Comparison of ENCODE assay signal across 13 mouse cellular contexts in the genomic region with DNA sequence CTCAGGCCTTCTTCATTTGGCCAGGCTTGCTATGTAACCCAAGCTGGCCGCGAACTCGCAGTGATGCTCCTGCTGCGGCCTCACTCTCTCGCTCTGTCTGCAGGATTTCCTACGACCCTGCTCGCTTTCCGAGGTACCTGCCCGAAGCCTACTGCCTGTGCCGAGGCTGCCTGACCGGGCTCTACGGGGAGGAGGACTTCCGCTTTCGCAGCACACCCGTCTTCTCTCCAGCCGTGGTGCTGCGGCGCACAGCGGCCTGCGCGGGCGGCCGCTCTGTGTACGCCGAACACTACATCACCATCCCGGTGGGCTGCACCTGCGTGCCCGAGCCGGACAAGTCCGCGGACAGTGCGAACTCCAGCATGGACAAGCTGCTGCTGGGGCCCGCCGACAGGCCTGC. TPM values are rescaled to one million over a fixed set of nuclear protein-coding genes. Genes with fewer than 3 reads are reported as not detected.
A peak's percentile ranks its signal among the peaks of the same experiment; 100 is the strongest.
DNase-seq lines count a peak whose midpoint lies in the region; ATAC-seq and TF ChIP-seq lines count a peak whose summit lies in the region.
"Had no signal": no experiment of that assay in that cellular context is flagged by ENCODE, and none has a peak within 500 bp of the region (broad histone marks: within the 10 kb centered on the region; RNA-seq: fewer than 3 reads in every experiment).

No protein-coding gene starts in this region.

- H3K4me2 ChIP-seq in heart, embryonic 16.5 days (ENCODE audit: low read depth, low read length), result peak overlapping the region; percentile 22
- H3K4me2 ChIP-seq in limb, embryonic 15.5 days, result 0 out of 2 replicates have a peak overlapping the region, but pooled peaks have one; percentile 7

- no peak overlapping the region for H3K9ac ChIP-seq in heart, embryonic 16.5 days (ENCODE audit: low read length)
- H3K9ac ChIP-seq in limb, embryonic 15.5 days, result no peak overlapping the region

- no peak for ATAC-seq in heart, embryonic 16.5 days (replicated peaks; ENCODE audit: extremely low read depth, insufficient read depth, low FRiP score)
- ATAC-seq in common myeloid progenitor, adult 5-6 weeks (replicated peaks; ENCODE audit: low read depth, poor library complexity, severe bottlenecking), result peak; percentile 31; the same call in 1 of the 2 replicates
- ATAC-seq in limb, embryonic 15.5 days (ENCODE audit: insufficient number of reproducible peaks, low FRiP score, low TSS enrichment, low read depth), result no peak
- no peak for ATAC-seq in inflammation-experienced regulatory T-cells, adult 6 months
- ATAC-seq: intestine, embryonic 16.5 days had no signal

- peaks cover 9% of the 10 kb centered on the region for H3K4me1 ChIP-seq in heart, embryonic 16.5 days (ENCODE audit: control insufficient read depth, insufficient read depth, low read length)
- H3K4me1 ChIP-seq in E14TG2a.4 (replicated peaks; ENCODE audit: low read depth, low read length), result peaks cover 71% of the 10 kb centered on the region
- peaks cover 21% of the 10 kb centered on the region for H3K4me1 ChIP-seq in limb, embryonic 15.5 days

- 49% methylated on average over 34 of the region's 34 CpGs for WGBS in heart, embryonic 16.5 days
- WGBS in limb, embryonic 15.5 days, result 66% methylated on average over 34 of the region's 34 CpGs

- no peak for TF ChIP-seq CTCF in E14TG2a.4 (conservative IDR thresholded peaks at IDR 0.05; ENCODE audit: low read length)

- H3K27ac ChIP-seq in heart, embryonic 16.5 days (ENCODE audit: low read length), result no peak overlapping the region
- no peak overlapping the region for H3K27ac ChIP-seq in limb, embryonic 15.5 days

- no peaks in the 10 kb centered on the region for H3K36me3 ChIP-seq in heart, embryonic 16.5 days (ENCODE audit: control insufficient read depth, insufficient read depth)
- H3K36me3 ChIP-seq in E14TG2a.4 (ENCODE audit: insufficient read depth, low read length), result no peaks in the 10 kb centered on the region
- H3K36me3 ChIP-seq in limb, embryonic 15.5 days, result peaks cover 15% of the 10 kb centered on the region; the same call in 1 of the 2 replicates

- no peak for DNase-seq in heart, adult 18-20 months
- no peak for DNase-seq in gastrocnemius, postnatal 4 days (ENCODE audit: low spot score in 2 of 2)
- DNase-seq in cerebellum, adult 9-11 months, result no peak
- DNase-seq: cerebellum, postnatal 25 days; layer of hippocampus, postnatal 36 days; lung, postnatal 36 days had no signal

- H3K27me3 ChIP-seq in heart, embryonic 16.5 days (ENCODE audit: control insufficient read depth, insufficient read depth, low read length), result no peaks in the 10 kb centered on the region
- peaks cover 67% of the 10 kb centered on the region for H3K27me3 ChIP-seq in E14TG2a.4 (ENCODE audit: insufficient read depth, low read length)
- H3K27me3 ChIP-seq in limb, embryonic 15.5 days, result no peaks in the 10 kb centered on the region

- H3K9me3 ChIP-seq in heart, embryonic 16.5 days (replicated peaks; ENCODE audit: control insufficient read depth, low read length), result no peaks in the 10 kb centered on the region
- H3K9me3 ChIP-seq in E14TG2a.4 (ENCODE audit: low read length), result no peaks in the 10 kb centered on the region
- no peaks in the 10 kb centered on the region for H3K9me3 ChIP-seq in limb, embryonic 15.5 days

- H3K4me3 ChIP-seq in heart, embryonic 16.5 days (ENCODE audit: low read length), result no peak overlapping the region
- peak overlapping the region; percentile 76 for H3K4me3 ChIP-seq in E14TG2a.4 (replicated peaks; ENCODE audit: low read length)
- H3K4me3 ChIP-seq in limb, embryonic 15.5 days, result no peak overlapping the region

RNA-seq across cellular contexts. Expression of a gene that starts 17.7 kb away (rescaled TPM):
- 2.0 and 2.7 TPM in 2 replicates for polyA plus RNA-seq in heart, embryonic 16.5 days (2015; fragmentation: Nextera tagmentation; extraction: Ambion mirVana)
- total RNA-seq in heart, adult 18-20 months (2021), result 1 to 10 TPM; 2.3 to 4.3 TPM
- total RNA-seq in common myeloid progenitor, adult 5-6 weeks (2017), result not detected in 2 replicates
- polyA plus RNA-seq in limb, embryonic 15.5 days (2015; fragmentation: Nextera tagmentation; extraction: Ambion mirVana), result 9.2 and 12.1 TPM in 2 replicates
- total RNA-seq in gastrocnemius, postnatal 4 days (2021), result 10 to 100 TPM; 13.5 to 16.3 TPM
- not detected for polyA plus RNA-seq in inflammation-experienced regulatory T-cells, adult 6 months (2017; shearing (Covaris generic))
- total RNA-seq: neutrophil, adult 5-6 weeks had no signal

RNA-seq across cellular contexts. Expression of a gene that starts 29.2 kb away (rescaled TPM):
- 73.2 and 75.7 TPM in 2 replicates for polyA plus RNA-seq in heart, embryonic 16.5 days (2015; fragmentation: Nextera tagmentation; extraction: Ambion mirVana)
- total RNA-seq in heart, adult 18-20 months (2021), result 10 to 100 TPM; 36.6 to 38.3 TPM
- total RNA-seq in common myeloid progenitor, adult 5-6 weeks (2017), result 16.7 and 18.1 TPM in 2 replicates
- polyA plus RNA-seq in limb, embryonic 15.5 days (2015; fragmentation: Nextera tagmentation; extraction: Ambion mirVana), result 88.8 and 89.8 TPM in 2 replicates
- 10 to 100 TPM; 25.7 to 28.1 TPM for total RNA-seq in gastrocnemius, postnatal 4 days (2021)
- polyA plus RNA-seq in inflammation-experienced regulatory T-cells, adult 6 months (2017; shearing (Covaris generic)), result 100 to 1,000 TPM in 2 of 3 experiments, 10 to 100 TPM in 1; 90.1 to 134 (median 126) TPM
